Mouse (Mus musculus): ENCODE results near the gene A530064D06Rik.

GRCm38 (mm10) chr17:48107333-48107732 is 59.7 kb downstream of the A530064D06Rik start:
- TF ChIP-seq CTCF (IDR thresholded peaks at IDR 0.05; ENCODE audit: low read depth): no peak
- no peak for TF ChIP-seq EP300 (IDR thresholded peaks at IDR 0.05; ENCODE audit: low read depth)

Data from liver, embryonic 14.5 days (tissue).